Mouse (Mus musculus): Measurements from ENCODE around the gene Nmt2. TPM values are rescaled to one million over a fixed set of nuclear protein-coding genes. Genes with fewer than 3 reads are reported as not detected.

The Nmt2 gene
- total and polyA plus RNA-seq, 2 experiments from 2014 or later: 14.9 to 17.3 TPM

DNA sequence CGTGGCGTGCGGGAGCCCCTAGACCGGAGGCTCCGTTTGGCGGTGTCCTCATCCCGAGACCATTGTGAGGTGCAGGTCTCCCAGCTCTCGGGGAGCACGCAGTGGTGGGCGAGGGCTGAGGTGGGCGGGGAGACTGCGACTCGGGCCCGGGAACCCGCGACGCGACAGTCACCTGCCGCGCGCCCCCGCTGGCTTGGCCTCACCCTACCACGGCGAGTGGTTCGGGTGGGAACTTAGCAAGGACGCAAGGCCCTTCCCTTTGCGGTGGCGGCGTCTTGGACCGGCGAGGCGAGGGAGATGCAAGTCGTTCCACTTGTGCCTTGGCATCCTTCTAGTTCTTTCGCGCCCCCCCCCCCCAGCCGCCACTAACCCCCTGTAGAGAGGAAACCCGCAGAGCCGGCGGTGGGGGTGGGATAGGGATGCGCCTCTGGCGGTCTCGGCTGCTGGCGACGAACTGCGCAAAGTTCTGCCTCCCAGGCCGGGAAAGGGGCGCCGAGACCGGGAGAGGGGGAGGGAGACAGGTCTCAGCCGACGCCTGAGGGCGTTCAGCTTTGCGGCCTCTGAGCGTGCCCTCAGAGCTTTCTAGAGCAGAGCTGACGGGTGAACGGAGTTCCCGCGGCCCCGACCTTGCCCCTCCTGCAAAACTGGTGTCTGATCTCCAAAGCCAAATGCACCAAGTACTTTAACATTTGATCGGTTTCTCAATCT is 615 bp downstream of the Nmt2 start:
- under 1% methylated on average over 40 of the region's 60 CpGs for WGBS
- Histone ChIP-seq H3K4me2 (ENCODE audit: low read depth, low read length) (peak overlapping the region; percentile 88), H3K4me1 (ENCODE audit: control insufficient read depth, insufficient read depth) (peaks cover 11% of the 10 kb centered on the region), H3K9ac (replicated peaks; ENCODE audit: low read depth, low read length) (peak overlapping the region; percentile 90), H3K27me3 (ENCODE audit: control insufficient read depth, insufficient read depth, low read length) (no peaks in the 10 kb centered on the region), H3K4me3 (ENCODE audit: low read depth, low read length) (peak overlapping the region; percentile 96), H3K27ac (ENCODE audit: low read depth) (peak overlapping the region; percentile 91), H3K9me3 (replicated peaks; ENCODE audit: control insufficient read depth, low read length) (no peaks in the 10 kb centered on the region), H3K36me3 (replicated peaks; ENCODE audit: control insufficient read depth, insufficient read depth, low read length) (no peaks in the 10 kb centered on the region)
- DNase-seq (ENCODE audit: low spot score) (peak; percentile 58), ATAC-seq (ENCODE audit: insufficient read depth, low read depth) (peak; percentile 5)
- TF ChIP-seq EP300 (IDR thresholded peaks at IDR 0.05; ENCODE audit: low read depth) (no peak), CTCF (IDR thresholded peaks at IDR 0.05; ENCODE audit: low read depth) (no peak)

DNA sequence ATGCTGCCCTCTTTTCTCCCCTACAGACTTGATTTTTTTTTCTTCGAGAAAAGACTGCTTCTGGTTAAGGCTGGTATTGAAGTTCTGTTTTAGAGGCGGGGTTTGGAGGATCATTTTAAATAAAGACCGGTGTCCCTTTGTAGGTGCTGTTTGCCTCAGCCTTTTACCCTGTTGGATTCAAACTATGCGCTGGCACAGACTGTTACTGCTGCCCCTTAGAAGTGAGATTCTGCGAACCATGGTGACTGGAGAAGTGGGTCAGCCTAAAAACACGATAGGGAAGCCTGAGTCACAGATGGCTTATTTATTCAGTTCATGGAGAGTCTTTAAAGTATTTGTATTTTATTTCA is 1.1 kb downstream of the Nmt2 start:
- Histone ChIP-seq H3K4me3 (ENCODE audit: low read depth, low read length) (peak overlapping the region; percentile 96), H3K27ac (ENCODE audit: low read depth) (peak overlapping the region; percentile 91), H3K36me3 (replicated peaks; ENCODE audit: control insufficient read depth, insufficient read depth, low read length) (no peaks in the 10 kb centered on the region), H3K4me2 (ENCODE audit: low read depth, low read length) (peak overlapping the region; percentile 88), H3K4me1 (ENCODE audit: control insufficient read depth, insufficient read depth) (peaks cover 11% of the 10 kb centered on the region), H3K9me3 (replicated peaks; ENCODE audit: control insufficient read depth, low read length) (no peaks in the 10 kb centered on the region), H3K9ac (replicated peaks; ENCODE audit: low read depth, low read length) (peak overlapping the region; percentile 90), H3K27me3 (ENCODE audit: control insufficient read depth, insufficient read depth, low read length) (no peaks in the 10 kb centered on the region)
- TF ChIP-seq EP300 (IDR thresholded peaks at IDR 0.05; ENCODE audit: low read depth) (no peak), CTCF (IDR thresholded peaks at IDR 0.05; ENCODE audit: low read depth) (no peak)
- ATAC-seq (ENCODE audit: insufficient read depth, low read depth) (no peak), DNase-seq (ENCODE audit: low spot score) (no peak)
- WGBS: 2% methylated on average over 6 of the region's 6 CpGs

DNA sequence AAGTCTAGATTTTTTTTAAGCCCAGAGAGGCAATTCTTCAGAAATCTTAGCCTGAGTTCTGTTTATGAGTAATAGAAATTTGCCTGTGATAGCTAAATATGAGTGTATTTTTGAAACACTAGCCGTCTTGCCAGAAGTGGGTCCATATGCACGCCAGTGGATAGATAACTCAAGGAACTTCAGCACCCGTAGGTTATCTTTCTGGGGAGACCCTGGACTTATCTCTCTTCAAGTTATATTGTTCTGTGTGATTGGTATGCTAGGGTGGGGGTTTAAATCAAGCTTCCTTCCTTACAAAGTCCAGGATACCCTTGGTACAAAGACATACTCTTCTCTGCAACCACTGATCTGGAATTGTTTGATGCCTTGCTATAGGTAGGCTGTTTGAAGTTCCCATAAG is 1.7 kb downstream of the Nmt2 start:
- ATAC-seq (ENCODE audit: insufficient read depth, low read depth): no peak

DNA sequence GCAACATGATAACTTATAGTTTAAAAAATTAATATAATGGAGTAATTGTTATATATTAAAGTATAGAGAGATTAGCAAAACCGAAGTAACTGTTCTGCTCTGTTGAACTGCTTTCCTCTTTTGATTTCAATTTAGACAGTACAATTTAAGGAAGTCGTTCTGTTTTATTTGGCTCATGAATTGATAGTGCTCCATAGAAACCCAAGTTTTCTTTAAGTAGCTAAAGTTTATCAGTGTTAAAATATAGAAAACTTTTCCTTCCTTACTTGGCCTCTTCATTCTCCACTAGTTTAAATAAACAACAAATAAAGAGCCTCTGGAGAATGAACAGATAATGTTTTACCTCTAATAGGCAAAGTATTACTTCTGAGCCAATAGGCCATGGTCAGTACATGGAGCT is 2.2 kb downstream of the Nmt2 start:
- H3K4me3 ChIP-seq (ENCODE audit: low read depth, low read length): no peak overlapping the region
- H3K9ac ChIP-seq (replicated peaks; ENCODE audit: low read depth, low read length): no peak overlapping the region
- WGBS: 46% methylated on average over 2 of the region's 2 CpGs
- no peaks in the 10 kb centered on the region for H3K36me3 ChIP-seq (replicated peaks; ENCODE audit: control insufficient read depth, insufficient read depth, low read length)
- H3K4me2 ChIP-seq (ENCODE audit: low read depth, low read length): no peak overlapping the region
- H3K27me3 ChIP-seq (ENCODE audit: control insufficient read depth, insufficient read depth, low read length): no peaks in the 10 kb centered on the region
- H3K27ac ChIP-seq (ENCODE audit: low read depth): no peak overlapping the region
- ATAC-seq (ENCODE audit: insufficient read depth, low read depth) (no peak), DNase-seq (ENCODE audit: low spot score) (no peak)
- no peak for TF ChIP-seq EP300 (IDR thresholded peaks at IDR 0.05; ENCODE audit: low read depth)
- TF ChIP-seq CTCF (IDR thresholded peaks at IDR 0.05; ENCODE audit: low read depth): no peak
- no peaks in the 10 kb centered on the region for H3K9me3 ChIP-seq (replicated peaks; ENCODE audit: control insufficient read depth, low read length)
- peaks cover 11% of the 10 kb centered on the region for H3K4me1 ChIP-seq (ENCODE audit: control insufficient read depth, insufficient read depth)

More for the DNA sequence above, 1.7 kb downstream of the Nmt2 start:
- Histone ChIP-seq H3K9ac (replicated peaks; ENCODE audit: low read depth, low read length) (no peak overlapping the region), H3K4me3 (ENCODE audit: low read depth, low read length) (peak overlapping the region; percentile 96), H3K9me3 (replicated peaks; ENCODE audit: control insufficient read depth, low read length) (no peaks in the 10 kb centered on the region), H3K4me2 (ENCODE audit: low read depth, low read length) (peak overlapping the region; percentile 88), H3K36me3 (replicated peaks; ENCODE audit: control insufficient read depth, insufficient read depth, low read length) (no peaks in the 10 kb centered on the region), H3K27me3 (ENCODE audit: control insufficient read depth, insufficient read depth, low read length) (no peaks in the 10 kb centered on the region), H3K4me1 (ENCODE audit: control insufficient read depth, insufficient read depth) (peaks cover 11% of the 10 kb centered on the region), H3K27ac (ENCODE audit: low read depth) (no peak overlapping the region)
- no peak for TF ChIP-seq EP300 (IDR thresholded peaks at IDR 0.05; ENCODE audit: low read depth)
- WGBS: 27% methylated on average over 3 of the region's 3 CpGs
- no peak for DNase-seq (ENCODE audit: low spot score)

DNA sequence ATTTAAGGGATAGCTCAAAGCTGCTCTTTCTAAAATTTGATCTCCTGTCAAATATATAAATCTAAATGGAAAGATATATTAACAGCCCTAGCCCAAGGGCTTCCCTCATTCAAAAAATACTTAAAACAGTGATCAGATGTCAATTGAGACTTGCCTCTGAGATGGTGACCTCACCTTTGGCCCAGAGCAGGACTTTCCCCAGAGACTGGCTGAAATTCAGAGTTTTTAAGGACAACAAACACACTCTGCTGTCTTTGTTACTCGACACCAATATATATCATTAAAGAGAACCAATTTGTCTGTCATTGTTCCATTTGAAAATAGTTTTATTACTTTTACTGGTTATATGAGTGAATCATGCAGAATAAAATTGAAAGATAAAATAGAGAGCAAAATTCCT is 5.6 kb downstream of the Nmt2 start:
- H3K9ac ChIP-seq (replicated peaks; ENCODE audit: low read depth, low read length): no peak overlapping the region
- WGBS: 67% methylated on average over 1 of the region's 1 CpGs
- no peak overlapping the region for H3K4me3 ChIP-seq (ENCODE audit: low read depth, low read length)
- no peak for TF ChIP-seq EP300 (IDR thresholded peaks at IDR 0.05; ENCODE audit: low read depth)
- TF ChIP-seq CTCF (IDR thresholded peaks at IDR 0.05; ENCODE audit: low read depth): no peak
- no peaks in the 10 kb centered on the region for H3K36me3 ChIP-seq (replicated peaks; ENCODE audit: control insufficient read depth, insufficient read depth, low read length)
- H3K27me3 ChIP-seq (ENCODE audit: control insufficient read depth, insufficient read depth, low read length): no peaks in the 10 kb centered on the region
- no peak overlapping the region for H3K4me2 ChIP-seq (ENCODE audit: low read depth, low read length)
- DNase-seq (ENCODE audit: low spot score) (no peak), ATAC-seq (ENCODE audit: insufficient read depth, low read depth) (no peak)
- H3K27ac ChIP-seq (ENCODE audit: low read depth): no peak overlapping the region
- H3K9me3 ChIP-seq (replicated peaks; ENCODE audit: control insufficient read depth, low read length): no peaks in the 10 kb centered on the region
- H3K4me1 ChIP-seq (ENCODE audit: control insufficient read depth, insufficient read depth): peaks cover 11% of the 10 kb centered on the region

DNA sequence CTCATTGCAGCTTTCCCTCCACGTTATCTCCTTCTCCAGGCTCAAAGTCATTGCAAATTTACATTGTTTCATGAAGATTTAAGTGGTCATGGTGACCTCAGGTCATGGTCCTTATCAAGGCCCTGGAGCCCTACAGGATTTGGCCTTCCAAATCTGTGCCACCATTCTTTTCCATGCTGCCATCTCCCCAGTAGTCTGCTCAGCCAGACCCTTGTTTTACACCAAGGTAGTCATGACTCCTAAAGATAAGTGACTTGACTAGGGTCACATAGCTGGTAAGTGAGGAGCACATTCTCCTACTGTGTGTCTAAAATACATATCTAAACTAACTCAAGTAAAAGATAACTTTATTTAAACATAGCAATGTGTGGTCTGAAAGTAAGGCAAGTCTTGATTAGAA is 8.2 kb downstream of the Nmt2 start:
- peaks cover under 1% of the 10 kb centered on the region; the same call in 1 of the 2 replicates for H3K4me1 ChIP-seq (ENCODE audit: control insufficient read depth, insufficient read depth)
- H3K9ac ChIP-seq (replicated peaks; ENCODE audit: low read depth, low read length): no peak overlapping the region
- H3K4me2 ChIP-seq (ENCODE audit: low read depth, low read length): no peak overlapping the region
- no peaks in the 10 kb centered on the region for H3K9me3 ChIP-seq (replicated peaks; ENCODE audit: control insufficient read depth, low read length)
- no peaks in the 10 kb centered on the region for H3K36me3 ChIP-seq (replicated peaks; ENCODE audit: control insufficient read depth, insufficient read depth, low read length)
- no peak overlapping the region for H3K27ac ChIP-seq (ENCODE audit: low read depth)
- WGBS: 54% methylated on average over 1 of the region's 1 CpGs
- ATAC-seq (ENCODE audit: insufficient read depth, low read depth) (no peak), DNase-seq (ENCODE audit: low spot score) (no peak)
- TF ChIP-seq EP300 (IDR thresholded peaks at IDR 0.05; ENCODE audit: low read depth) (no peak), CTCF (IDR thresholded peaks at IDR 0.05; ENCODE audit: low read depth) (no peak)
- H3K4me3 ChIP-seq (ENCODE audit: low read depth, low read length): no peak overlapping the region
- no peaks in the 10 kb centered on the region for H3K27me3 ChIP-seq (ENCODE audit: control insufficient read depth, insufficient read depth, low read length)

Data from heart, postnatal 0 days (tissue).